Mouse (Mus musculus) liver, embryonic 13.5 days (tissue): ENCODE measurements around the gene Slc50a1. TPM values are rescaled to one million over a fixed set of nuclear protein-coding genes. Genes with fewer than 3 reads are reported as not detected.

ENCODE experiments used
- ATAC-seq: fragments of 200-750 bp; cut with Nextera tagmentation; 2 replicates; pipeline ENCODE4 v1.8.0; 2017; ENCODE audit warnings: low read depth, mild to moderate bottlenecking, moderate number of reproducible peaks, moderate library complexity
- DNase-seq: peaks from one replicate; pipeline ENCODE4 v3.0.0; 2022
- H3K27ac ChIP-seq: fragments of 300-500 bp; sonication (generic); 2 replicates; pipeline ENCODE4 v1.5.1; 2015; ENCODE audit warnings: moderate library complexity, mild to moderate bottlenecking, inconsistent platforms
- H3K27me3 ChIP-seq: fragments of 300-500 bp; sonication (generic); 2 replicates; pipeline ENCODE4 v1.6.1; 2015; ENCODE audit warnings: mild to moderate bottlenecking, inconsistent platforms
- H3K36me3 ChIP-seq: fragments of 300-500 bp; sonication (generic); 2 replicates; pipeline ENCODE4 v1.6.1; 2015; ENCODE audit warnings: mild to moderate bottlenecking, inconsistent platforms
- H3K4me1 ChIP-seq: fragments of 300-500 bp; sonication (generic); replicated peaks from 2 replicates; pipeline ENCODE4 v1.6.1; 2015; ENCODE audit warnings: inconsistent platforms
- H3K4me2 ChIP-seq: fragments of 300-500 bp; sonication (generic); 2 replicates; pipeline ENCODE4 v1.6.1; 2015; ENCODE audit warnings: inconsistent platforms, mild to moderate bottlenecking, moderate library complexity
- H3K4me3 ChIP-seq: fragments of 300-500 bp; sonication (generic); replicated peaks from 2 replicates; pipeline ENCODE4 v1.5.1; 2015; ENCODE audit warnings: mild to moderate bottlenecking, inconsistent platforms
- H3K9ac ChIP-seq: fragments of 300-500 bp; sonication (generic); 2 replicates; pipeline ENCODE4 v1.6.1; 2015; ENCODE audit warnings: mild to moderate bottlenecking, inconsistent platforms
- H3K9me3 ChIP-seq: fragments of 300-500 bp; sonication (generic); replicated peaks from 2 replicates; pipeline ENCODE4 v1.6.1; 2016; ENCODE audit warnings: inconsistent platforms
- WGBS: fragments of 180-500 bp; shearing (Covaris S2); methylation state at CpG from one replicate; pipeline ENCODE4 v1.1.7; 2015; ENCODE audit not compliant: insufficient replicate concordance; 5-methylcytosine and 5-hydroxymethylcytosine counted together
- polyA plus RNA-seq: library from polyadenylated mRNA; unstranded; fragments of >200 nt; fragmentation: Nextera tagmentation; extraction: Ambion mirVana; gene quantifications from 2 replicates; pipeline ENCODE4 v1.2.1, GENCODE M21; 2015

Slc50a1 gene
- polyA plus RNA-seq, 1 experiment from 2014 or later: 17.4 TPM

DNA sequence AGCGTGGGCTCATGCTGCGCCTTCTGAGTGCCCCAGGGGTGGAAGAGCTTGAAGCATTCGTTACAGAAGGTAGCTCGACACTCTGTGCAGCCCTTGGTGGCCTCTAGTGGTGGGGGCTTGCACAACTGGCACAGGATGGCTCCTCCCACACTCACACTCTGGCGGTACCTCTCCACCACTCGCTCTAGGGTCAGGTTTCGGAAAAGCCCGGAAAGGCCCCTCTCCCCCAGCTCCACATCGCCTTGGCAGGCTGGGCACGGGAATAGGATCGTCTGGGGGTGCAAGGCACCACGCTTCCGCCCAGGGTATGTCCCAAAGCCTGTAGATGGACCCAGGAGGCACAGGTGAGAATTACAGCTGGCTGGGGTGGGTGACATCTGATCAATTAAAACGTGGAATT, 26.8 kb downstream of the Slc50a1 start:
- H3K4me1 ChIP-seq: peaks cover 54% of the 10 kb centered on the region
- H3K36me3 ChIP-seq: 0 out of 2 replicates have a peak, but pooled peaks cover 1% of the 10 kb centered on the region
- ATAC-seq: peak; percentile 9; the same call in 1 of the 2 replicates
- H3K4me3 ChIP-seq: no peak overlapping the region
- DNase-seq: peak; percentile 32
- H3K4me2 ChIP-seq: no peak overlapping the region
- H3K27ac ChIP-seq: no peak overlapping the region
- no peaks in the 10 kb centered on the region for H3K9me3 ChIP-seq
- no peak overlapping the region for H3K9ac ChIP-seq
- H3K27me3 ChIP-seq: peaks cover 38% of the 10 kb centered on the region
- WGBS: 17% methylated on average over 14 of the region's 14 CpGs

GRCm38 (mm10) chr3:89242331-89242895, 28.0 kb downstream of the Slc50a1 start:
- H3K4me1 ChIP-seq: peaks cover 43% of the 10 kb centered on the region
- ATAC-seq (no peak), DNase-seq (peak; percentile 29)
- H3K9me3 ChIP-seq: no peaks in the 10 kb centered on the region
- peaks cover 49% of the 10 kb centered on the region for H3K27me3 ChIP-seq
- no peak overlapping the region for H3K4me2 ChIP-seq
- H3K27ac ChIP-seq: no peak overlapping the region
- no peak overlapping the region for H3K9ac ChIP-seq
- H3K4me3 ChIP-seq: no peak overlapping the region
- 59% methylated on average over 9 of the region's 9 CpGs for WGBS
- no peaks in the 10 kb centered on the region for H3K36me3 ChIP-seq

GRCm38 (mm10) chr3:89238494-89238893, 31.9 kb downstream of the Slc50a1 start:
- peaks cover 12% of the 10 kb centered on the region for H3K4me1 ChIP-seq
- H3K36me3 ChIP-seq: no peaks in the 10 kb centered on the region
- H3K4me3 ChIP-seq: no peak overlapping the region
- 65% methylated on average over 12 of the region's 12 CpGs for WGBS
- ATAC-seq (no peak; the same call in 1 of the 2 replicates), DNase-seq (no peak)
- peaks cover 39% of the 10 kb centered on the region for H3K27me3 ChIP-seq
- no peak overlapping the region for H3K27ac ChIP-seq
- H3K9me3 ChIP-seq: no peaks in the 10 kb centered on the region
- H3K4me2 ChIP-seq: no peak overlapping the region
- H3K9ac ChIP-seq: no peak overlapping the region

DNA sequence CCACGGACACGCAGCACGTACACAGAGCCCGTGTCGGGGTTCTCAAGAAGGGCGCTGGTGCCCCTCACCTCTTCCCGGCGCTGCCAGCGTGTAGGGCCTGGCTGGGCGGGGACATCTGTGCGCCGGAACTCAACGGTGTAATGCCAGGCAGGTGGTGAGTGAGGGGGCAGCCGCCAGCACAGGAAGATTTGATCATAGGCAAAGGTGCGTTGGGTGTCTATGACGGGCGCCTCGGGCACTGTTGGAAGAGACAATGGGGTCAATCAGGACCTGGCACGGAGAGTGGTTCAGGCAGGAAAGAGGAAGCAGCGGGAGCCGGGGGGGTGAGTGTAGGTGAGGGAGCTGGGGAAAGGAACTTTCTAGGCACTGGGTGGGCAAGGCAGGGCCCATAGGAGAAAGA, 32.7 kb downstream of the Slc50a1 start:
- H3K4me2 ChIP-seq: no peak overlapping the region
- no peaks in the 10 kb centered on the region for H3K9me3 ChIP-seq
- H3K4me1 ChIP-seq: peaks cover 7% of the 10 kb centered on the region; the same call in 1 of the 2 replicates
- H3K9ac ChIP-seq: no peak overlapping the region
- ATAC-seq: no peak
- no peak overlapping the region for H3K27ac ChIP-seq
- peaks cover 36% of the 10 kb centered on the region for H3K27me3 ChIP-seq
- DNase-seq: no peak
- 86% methylated on average over 21 of the region's 21 CpGs for WGBS
- H3K36me3 ChIP-seq: no peaks in the 10 kb centered on the region
- H3K4me3 ChIP-seq: no peak overlapping the region

DNA sequence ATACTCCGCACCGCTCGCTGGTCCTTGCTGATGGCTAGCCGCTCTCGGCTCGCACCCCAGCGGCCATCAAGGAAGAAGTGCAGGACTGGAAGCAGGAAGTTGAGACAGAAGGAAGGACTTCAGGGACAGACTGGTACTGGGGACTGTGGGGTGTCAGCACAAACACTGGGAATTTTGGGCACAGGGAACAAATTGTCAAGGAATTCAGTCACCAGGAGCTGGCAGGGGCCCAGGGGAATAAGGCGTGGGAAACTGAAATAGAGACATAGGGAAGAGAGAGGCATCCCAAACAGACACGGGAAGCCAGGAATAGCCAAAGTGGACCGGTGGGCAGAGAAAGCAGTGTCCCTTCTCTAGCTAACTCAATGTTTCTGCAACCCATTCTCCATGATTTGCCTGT, 33.9 kb downstream of the Slc50a1 start:
- WGBS: 83% methylated on average over 10 of the region's 10 CpGs
- ATAC-seq (no peak), DNase-seq (no peak)
- H3K4me1 ChIP-seq: peaks cover 6% of the 10 kb centered on the region; the same call in 1 of the 2 replicates
- no peak overlapping the region for H3K4me2 ChIP-seq
- H3K9me3 ChIP-seq: no peaks in the 10 kb centered on the region
- peaks cover 43% of the 10 kb centered on the region for H3K27me3 ChIP-seq
- no peak overlapping the region for H3K9ac ChIP-seq
- H3K36me3 ChIP-seq: no peaks in the 10 kb centered on the region
- H3K4me3 ChIP-seq: no peak overlapping the region
- no peak overlapping the region for H3K27ac ChIP-seq

DNA sequence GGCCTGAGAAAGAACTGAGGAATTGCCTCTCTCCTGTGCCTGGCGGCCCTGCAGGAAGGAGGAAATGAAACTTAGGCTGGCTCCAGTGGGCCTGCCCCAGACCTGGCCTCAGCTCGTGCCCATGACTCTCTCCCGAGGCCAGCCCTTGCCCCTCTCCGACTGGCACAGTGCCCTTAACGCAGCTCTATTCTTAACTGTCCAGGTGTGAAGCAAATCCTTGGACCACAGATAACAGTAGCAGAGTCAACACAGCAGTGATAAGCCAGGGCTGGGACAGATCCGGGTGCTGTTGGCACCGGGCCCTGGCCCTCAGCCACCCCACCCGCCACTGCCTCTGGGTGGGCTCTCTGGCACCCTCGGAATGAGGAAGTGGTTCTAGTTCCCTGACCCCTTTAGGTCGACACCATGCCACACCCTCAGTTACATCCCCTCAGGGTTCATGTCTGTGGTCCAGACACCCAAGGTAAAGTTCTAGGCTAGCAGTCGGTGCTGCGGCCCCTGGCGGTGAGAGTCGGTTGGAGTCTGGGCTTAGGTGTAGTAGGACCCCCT, 36.7 kb downstream of the Slc50a1 start:
- peaks cover 63% of the 10 kb centered on the region for H3K27me3 ChIP-seq
- ATAC-seq (no peak), DNase-seq (no peak)
- no peak overlapping the region for H3K4me2 ChIP-seq
- 44% methylated on average over 14 of the region's 14 CpGs for WGBS
- no peaks in the 10 kb centered on the region for H3K36me3 ChIP-seq
- H3K27ac ChIP-seq: no peak overlapping the region
- H3K4me1 ChIP-seq: peaks cover 12% of the 10 kb centered on the region
- no peaks in the 10 kb centered on the region for H3K9me3 ChIP-seq
- no peak overlapping the region for H3K9ac ChIP-seq
- no peak overlapping the region for H3K4me3 ChIP-seq

GRCm38 (mm10) chr3:89232614-89233013, 37.8 kb downstream of the Slc50a1 start:
- Histone ChIP-seq H3K9me3 (no peaks in the 10 kb centered on the region), H3K4me1 (peaks cover 20% of the 10 kb centered on the region), H3K27ac (no peak overlapping the region), H3K36me3 (no peaks in the 10 kb centered on the region), H3K9ac (no peak overlapping the region), H3K4me2 (no peak overlapping the region), H3K27me3 (peaks cover 61% of the 10 kb centered on the region), H3K4me3 (no peak overlapping the region)
- DNase-seq (no peak), ATAC-seq (no peak)
- WGBS: 61% methylated on average over 3 of the region's 6 CpGs

DNA sequence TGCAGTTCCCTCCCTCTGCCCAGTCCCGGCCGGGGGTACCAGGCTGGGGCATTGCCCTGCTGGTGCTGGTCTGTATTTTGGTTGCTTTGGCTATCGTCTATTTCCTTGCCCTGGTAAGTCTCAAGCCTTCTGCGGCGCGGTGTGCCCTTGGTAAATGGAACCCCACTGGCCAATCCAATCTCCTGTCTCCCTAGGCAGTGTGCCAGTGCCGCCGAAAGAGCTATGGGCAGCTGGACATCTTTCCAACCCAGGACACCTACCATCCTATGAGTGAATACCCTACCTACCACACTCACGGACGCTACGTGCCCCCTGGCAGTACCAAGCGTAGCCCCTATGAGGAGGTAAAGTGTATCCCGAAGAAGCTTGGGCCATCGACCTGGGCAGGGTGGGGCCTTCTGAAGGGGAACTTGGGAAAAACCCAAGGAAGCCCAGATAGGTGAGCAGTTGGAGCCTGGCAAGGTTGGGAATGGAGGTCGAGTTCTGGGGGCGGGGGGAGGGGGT, 38.5 kb downstream of the Slc50a1 start:
- no peak overlapping the region for H3K4me3 ChIP-seq
- no peak for ATAC-seq
- no peak overlapping the region for H3K4me2 ChIP-seq
- H3K9ac ChIP-seq: no peak overlapping the region
- no peak overlapping the region for H3K27ac ChIP-seq
- peaks cover 28% of the 10 kb centered on the region for H3K4me1 ChIP-seq
- H3K9me3 ChIP-seq: no peaks in the 10 kb centered on the region
- H3K36me3 ChIP-seq: no peaks in the 10 kb centered on the region
- H3K27me3 ChIP-seq: peaks cover 66% of the 10 kb centered on the region
- DNase-seq: no peak
- WGBS: 64% methylated on average over 16 of the region's 16 CpGs

GRCm38 (mm10) chr3:89231345-89231744, 39.0 kb downstream of the Slc50a1 start:
- Histone ChIP-seq H3K9ac (no peak overlapping the region), H3K4me3 (no peak overlapping the region), H3K4me2 (no peak overlapping the region), H3K36me3 (no peaks in the 10 kb centered on the region), H3K27me3 (peaks cover 68% of the 10 kb centered on the region), H3K27ac (no peak overlapping the region), H3K4me1 (peaks cover 33% of the 10 kb centered on the region), H3K9me3 (no peaks in the 10 kb centered on the region)
- ATAC-seq (no peak), DNase-seq (no peak)
- 22% methylated on average over 7 of the region's 7 CpGs for WGBS

- ATAC-seq (no peak), DNase-seq (no peak)
- WGBS: 48% methylated on average over 2 of the region's 2 CpGs
- Histone ChIP-seq H3K4me2 (no peak overlapping the region), H3K9ac (no peak overlapping the region), H3K9me3 (no peaks in the 10 kb centered on the region), H3K4me1 (peaks cover 33% of the 10 kb centered on the region), H3K4me3 (no peak overlapping the region), H3K27ac (no peak overlapping the region), H3K36me3 (no peaks in the 10 kb centered on the region), H3K27me3 (peaks cover 68% of the 10 kb centered on the region)
Observed at GRCm38 (mm10) chr3:89230561-89230960, 39.8 kb downstream of the Slc50a1 start.

DNA sequence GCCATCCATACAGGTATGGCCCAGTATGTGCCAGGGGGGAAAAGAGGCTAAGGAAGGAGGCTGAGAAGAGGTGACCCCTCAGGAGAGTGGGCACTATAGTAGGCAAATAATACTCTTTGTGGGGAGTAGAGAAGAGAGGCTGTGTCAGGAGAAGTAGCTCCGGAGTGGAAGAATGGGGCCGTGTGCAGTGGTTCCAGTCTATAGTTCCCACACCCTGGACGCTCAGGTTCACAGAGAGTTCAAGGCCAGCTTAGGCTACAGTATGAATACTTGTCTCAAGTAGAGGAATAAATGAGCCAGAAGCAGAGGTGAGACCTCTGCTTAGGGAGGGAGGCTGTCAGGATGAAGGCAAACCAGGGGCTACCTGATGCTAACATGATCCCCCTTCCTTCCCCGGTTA, 41.1 kb downstream of the Slc50a1 start:
- Histone ChIP-seq H3K4me2 (no peak overlapping the region), H3K4me3 (no peak overlapping the region), H3K9me3 (no peaks in the 10 kb centered on the region), H3K4me1 (peaks cover 33% of the 10 kb centered on the region), H3K27ac (no peak overlapping the region), H3K36me3 (no peaks in the 10 kb centered on the region), H3K9ac (no peak overlapping the region), H3K27me3 (peaks cover 77% of the 10 kb centered on the region)
- DNase-seq: no peak
- no peak for ATAC-seq
- WGBS: 74% methylated on average over 4 of the region's 4 CpGs

- 36% methylated on average over 10 of the region's 10 CpGs for WGBS
- peaks cover 81% of the 10 kb centered on the region for H3K27me3 ChIP-seq
Observed at GRCm38 (mm10) chr3:89228836-89229235, 41.5 kb downstream of the Slc50a1 start, which contains the start of gene Muc1. Gene Muc1 (plus strand): TSS chr3:89229057.

More at GRCm38 (mm10) chr3:89228836-89229235, 41.5 kb downstream of the Slc50a1 start, which contains the start of gene Muc1:
- Histone ChIP-seq H3K4me2 (peak within 1 kb of the TSS; percentile 61), H3K27ac (no peak within 1 kb of the TSS), H3K9me3 (no peaks in the 10 kb centered on the region), H3K9ac (0 out of 2 replicates have a peak within 1 kb of the TSS, but pooled peaks have one; percentile 26), H3K36me3 (no peaks in the 10 kb centered on the region), H3K4me3 (peak within 1 kb of the TSS; percentile 51), H3K4me1 (peaks cover 32% of the 10 kb centered on the region)
- ATAC-seq (no peak), DNase-seq (no peak)
